Mouse (Mus musculus) heart, adult 2 months (tissue): ENCODE measurements around the gene Cadm1. TPM values are rescaled to one million over a fixed set of nuclear protein-coding genes. Genes with fewer than 3 reads are reported as not detected.

Experiments
- DNase-seq, 2 experiments: peaks; one replicate each; pipeline ENCODE4 v3.0.0; 2021
- H3K27ac ChIP-seq: fragments of 200-600 bp; 2 replicates; pipeline ENCODE4 v1.8.1; 2022
- H3K27me3 ChIP-seq: fragments of 200-500 bp; 2 replicates; pipeline ENCODE4 v1.6.1; 2012; ENCODE audit warnings: mild to moderate bottlenecking, low read length, inconsistent platforms, mixed read lengths; ENCODE audit not compliant: control insufficient read depth, insufficient read depth
- H3K36me3 ChIP-seq: fragments of 200-500 bp; 2 replicates; pipeline ENCODE4 v1.6.1; 2012; ENCODE audit warnings: low read length, inconsistent platforms; ENCODE audit not compliant: control insufficient read depth, insufficient read depth
- H3K4me1 ChIP-seq: fragments of 200-500 bp; 2 replicates; pipeline ENCODE4 v1.6.1; 2011; ENCODE audit warnings: low read length; ENCODE audit not compliant: control insufficient read depth, insufficient read depth
- H3K4me3 ChIP-seq: fragments of 200-600 bp; 2 replicates; pipeline ENCODE4 v1.8.1; 2022
- H3K79me2 ChIP-seq: fragments of 200-500 bp; replicated peaks from 2 replicates; pipeline ENCODE4 v1.6.1; 2012; ENCODE audit warnings: mild to moderate bottlenecking, inconsistent platforms, low read length, moderate library complexity, mixed read lengths; ENCODE audit not compliant: control insufficient read depth, insufficient read depth
- H3K9ac ChIP-seq: fragments of 200-500 bp; 2 replicates; pipeline ENCODE4 v1.6.1; 2012; ENCODE audit warnings: low read depth, mild to moderate bottlenecking, control low read depth, inconsistent platforms, low read length, mixed read lengths
- CTCF ChIP-seq: fragments of 200-600 bp; IDR thresholded peaks from 2 replicates; pipeline ENCODE4 v1.8.1; 2022; ENCODE audit warnings: antibody characterized with exemption, mild to moderate bottlenecking, moderate library complexity
- EP300 ChIP-seq: fragments of 200-500 bp; IDR thresholded peaks from 2 replicates; pipeline ENCODE4 v1.6.1; 2011; ENCODE audit warnings: low read depth, low read length, control low read depth; ENCODE audit not compliant: insufficient read depth
- POLR2A ChIP-seq: fragments of 200-500 bp; IDR thresholded peaks from 2 replicates; pipeline ENCODE4 v1.6.1; 2011; ENCODE audit warnings: mild to moderate bottlenecking, low read depth, low read length, control low read depth; ENCODE audit not compliant: insufficient read depth
- WGBS: fragments of 180-500 bp; shearing (Covaris S2); methylation state at CpG from one replicate; pipeline ENCODE4 v1.1.7; 2018; 5-methylcytosine and 5-hydroxymethylcytosine counted together
- intact Hi-C: fragments of 180-260 bp; cut with DNase I; formaldehyde crosslinking; loops from one replicate; pipeline ENCODE4 v1.15.1; 2025
- polyA plus RNA-seq: library from polyadenylated mRNA; depleted of rRNA; stranded (reverse); fragments of >200 nt; gene quantifications from 2 replicates; pipeline ENCODE4 v1.2.3, GENCODE M21; 2012
- total RNA-seq, 2 experiments: library from RNA; stranded (reverse); gene quantifications; 2 replicates each; pipeline ENCODE4 v1.2.3; 2021

Cadm1 gene
- total and polyA plus RNA-seq, 3 experiments = 1.6 to 2.6 (median 2.4) TPM

GRCm38 (mm10) chr9:47710946-47711345 is 181.0 kb downstream of the Cadm1 start:
- no peak for DNase-seq
- intact Hi-C loops = no loop called here

DNA sequence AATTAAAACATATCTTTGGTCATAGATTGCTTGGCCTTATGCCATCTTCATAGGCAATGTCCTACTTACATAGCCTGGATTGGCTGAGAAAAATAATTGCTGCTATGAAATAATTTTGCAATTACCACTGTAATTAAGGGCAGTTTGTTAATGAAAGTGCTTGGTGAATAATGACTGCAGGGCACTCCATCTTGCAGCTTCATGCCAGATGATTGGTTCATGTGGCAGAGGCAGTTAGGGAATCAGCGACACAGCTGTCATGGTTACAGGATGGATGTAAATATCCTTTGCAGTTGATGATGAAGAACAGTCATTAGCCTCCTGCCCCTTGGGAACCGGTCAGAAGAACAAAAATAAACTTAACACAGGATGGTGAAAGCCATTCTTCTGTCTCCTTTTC is 184.6 kb downstream of the Cadm1 start:
- Histone ChIP-seq H3K36me3 (no peaks in the 10 kb centered on the region), H3K4me1 (no peaks in the 10 kb centered on the region), H3K27ac (no peak overlapping the region), H3K27me3 (no peaks in the 10 kb centered on the region), H3K79me2 (no peaks in the 10 kb centered on the region), H3K9ac (no peak overlapping the region), H3K4me3 (no peak overlapping the region)
- TF ChIP-seq CTCF = no peak
- TF ChIP-seq POLR2A = no peak
- no peak for TF ChIP-seq EP300
- intact Hi-C loops = no loop called here
- 72% methylated on average over 2 of the region's 2 CpGs for WGBS
- DNase-seq = no peak

More at GRCm38 (mm10) chr9:47710946-47711345, 181.0 kb downstream of the Cadm1 start:
- H3K27me3 ChIP-seq = no peaks in the 10 kb centered on the region
- no peaks in the 10 kb centered on the region for H3K4me1 ChIP-seq
- no peak overlapping the region for H3K9ac ChIP-seq
- WGBS = 83% methylated on average over 8 of the region's 8 CpGs
- TF ChIP-seq EP300 (no peak), CTCF (no peak), POLR2A (no peak)
- no peaks in the 10 kb centered on the region for H3K79me2 ChIP-seq
- no peaks in the 10 kb centered on the region for H3K36me3 ChIP-seq
- no peak overlapping the region for H3K4me3 ChIP-seq
- no peak overlapping the region for H3K27ac ChIP-seq

GRCm38 (mm10) chr9:47715415-47715814 is 185.4 kb downstream of the Cadm1 start:
- Histone ChIP-seq H3K4me1 (no peaks in the 10 kb centered on the region), H3K36me3 (no peaks in the 10 kb centered on the region), H3K9ac (no peak overlapping the region), H3K27ac (no peak overlapping the region), H3K27me3 (no peaks in the 10 kb centered on the region), H3K4me3 (no peak overlapping the region), H3K79me2 (no peaks in the 10 kb centered on the region)
- WGBS = 84% methylated on average over 3 of the region's 3 CpGs
- DNase-seq = no peak
- intact Hi-C loops = no loop called here
- TF ChIP-seq EP300 (no peak), CTCF (no peak), POLR2A (no peak)

DNA sequence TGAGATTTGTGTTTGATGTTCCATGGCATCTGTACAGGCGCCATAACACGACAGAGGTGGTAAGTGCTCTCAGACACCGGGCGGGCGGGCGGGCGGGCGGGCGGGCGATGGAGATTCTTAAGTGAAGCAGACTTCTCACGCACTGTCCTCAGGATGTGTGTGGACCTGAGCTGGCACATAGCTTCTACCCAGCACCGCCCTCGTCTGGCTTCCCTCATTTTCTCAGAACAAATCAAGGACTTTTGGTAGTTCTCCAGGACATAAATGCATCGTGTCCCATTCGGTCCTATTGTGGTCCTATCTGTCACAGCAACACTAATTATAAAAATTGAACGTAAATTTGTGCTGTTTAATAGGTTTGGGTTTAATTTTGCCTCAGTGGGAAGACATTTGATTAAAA is 186.9 kb downstream of the Cadm1 start:
- 90% methylated on average over 16 of the region's 16 CpGs for WGBS
- H3K36me3 ChIP-seq = no peaks in the 10 kb centered on the region
- DNase-seq = no peak
- H3K27ac ChIP-seq = no peak overlapping the region
- TF ChIP-seq CTCF (no peak), POLR2A (no peak), EP300 (no peak)
- H3K4me3 ChIP-seq = no peak overlapping the region
- H3K4me1 ChIP-seq = no peaks in the 10 kb centered on the region
- H3K79me2 ChIP-seq = no peaks in the 10 kb centered on the region
- no peaks in the 10 kb centered on the region for H3K27me3 ChIP-seq
- no peak overlapping the region for H3K9ac ChIP-seq
- intact Hi-C loops = no loop called here

GRCm38 (mm10) chr9:47727611-47728010 is 197.6 kb downstream of the Cadm1 start:
- Histone ChIP-seq H3K36me3 (no peaks in the 10 kb centered on the region), H3K4me3 (no peak overlapping the region), H3K79me2 (no peaks in the 10 kb centered on the region), H3K27ac (no peak overlapping the region), H3K9ac (no peak overlapping the region), H3K27me3 (no peaks in the 10 kb centered on the region; the same call in 1 of the 2 replicates), H3K4me1 (no peaks in the 10 kb centered on the region)
- intact Hi-C loops = no loop called here
- TF ChIP-seq EP300 = no peak
- no peak for TF ChIP-seq CTCF
- TF ChIP-seq POLR2A = no peak
- 84% methylated on average over 3 of the region's 3 CpGs for WGBS
- no peak for DNase-seq

- H3K36me3 ChIP-seq = no peaks in the 10 kb centered on the region
- 66% methylated on average over 5 of the region's 5 CpGs for WGBS
- H3K27ac ChIP-seq = no peak overlapping the region
- H3K27me3 ChIP-seq = no peaks in the 10 kb centered on the region; the same call in 1 of the 2 replicates
- no peak overlapping the region for H3K9ac ChIP-seq
- H3K79me2 ChIP-seq = no peaks in the 10 kb centered on the region
- H3K4me1 ChIP-seq = no peaks in the 10 kb centered on the region
- H3K4me3 ChIP-seq = no peak overlapping the region
- no peak for DNase-seq
- intact Hi-C loops = no loop called here
- TF ChIP-seq EP300 (no peak), POLR2A (no peak), CTCF (no peak)
These were observed 198.9 kb downstream of the Cadm1 start for GRCm38 (mm10) chr9:47728852-47729251.
